Mouse (Mus musculus) embryonic fibroblast, embryonic 13.5 days (primary cell): ENCODE data around the gene Rybp.

Experiments
- CTCF ChIP-seq: IDR thresholded peaks from 2 replicates; pipeline ENCODE4 v1.5.1; 2011; ENCODE audit warnings: mild to moderate bottlenecking, control low read depth, low read length, moderate library complexity, borderline replicate concordance; ENCODE audit not compliant: insufficient read depth
- POLR2A ChIP-seq: IDR thresholded peaks from 2 replicates; pipeline ENCODE4 v1.6.1; 2011; ENCODE audit warnings: low read depth, mild to moderate bottlenecking, control low read depth, low read length, moderate library complexity

- TF ChIP-seq CTCF (no peak), POLR2A (no peak)
Observed at GRCm38 (mm10) chr6:100223435-100223834, 63.9 kb downstream of the Rybp start.
